Mouse (Mus musculus) heart, embryonic 10.5 days (tissue): ENCODE measurements at regions not wholly inside any gene's neighbourhood (a gene's known extent, or its start where the extent isn't known, plus 50 kb on each side); places are given as distances from the start of the nearest gene placed in this dataset.
A peak's percentile ranks its signal among the peaks of the same experiment; 100 is the strongest.
"Not testable (repeated sequence)": the region's sequence is repeated elsewhere in the genome, so short reads cannot be mapped to it uniquely, and the experiment has no call there.

ENCODE experiments used
- DNase-seq: peaks from one replicate; pipeline ENCODE4 v3.0.0-alpha.2; 2017; ENCODE audit warnings: low spot score
- H3K27ac ChIP-seq: fragments of 300-500 bp; sonication (generic); 2 replicates; pipeline ENCODE4 v1.5.1; 2016; ENCODE audit warnings: mild to moderate bottlenecking
- H3K27me3 ChIP-seq: fragments of 300-500 bp; sonication (generic); 2 replicates; pipeline ENCODE4 v1.6.1; 2016; ENCODE audit warnings: mild to moderate bottlenecking; ENCODE audit not compliant: poor library complexity, insufficient read depth, severe bottlenecking
- H3K36me3 ChIP-seq: fragments of 300-500 bp; sonication (generic); 2 replicates; pipeline ENCODE4 v1.6.1; 2016; ENCODE audit warnings: mild to moderate bottlenecking, moderate library complexity
- H3K4me1 ChIP-seq: fragments of 300-500 bp; sonication (generic); 2 replicates; pipeline ENCODE4 v1.6.1; 2016; ENCODE audit warnings: mild to moderate bottlenecking
- H3K4me3 ChIP-seq: fragments of 300-500 bp; sonication (generic); 2 replicates; pipeline ENCODE4 v1.5.1; 2016; ENCODE audit warnings: mild to moderate bottlenecking, moderate library complexity
- H3K9me3 ChIP-seq: fragments of 300-500 bp; sonication (generic); 2 replicates; pipeline ENCODE4 v1.6.1; 2016; ENCODE audit warnings: mild to moderate bottlenecking, moderate library complexity
- WGBS: fragments of 180-500 bp; shearing (Covaris S2); methylation state at CpG from one replicate; pipeline ENCODE4 v1.1.7; 2016; 5-methylcytosine and 5-hydroxymethylcytosine counted together

DNA sequence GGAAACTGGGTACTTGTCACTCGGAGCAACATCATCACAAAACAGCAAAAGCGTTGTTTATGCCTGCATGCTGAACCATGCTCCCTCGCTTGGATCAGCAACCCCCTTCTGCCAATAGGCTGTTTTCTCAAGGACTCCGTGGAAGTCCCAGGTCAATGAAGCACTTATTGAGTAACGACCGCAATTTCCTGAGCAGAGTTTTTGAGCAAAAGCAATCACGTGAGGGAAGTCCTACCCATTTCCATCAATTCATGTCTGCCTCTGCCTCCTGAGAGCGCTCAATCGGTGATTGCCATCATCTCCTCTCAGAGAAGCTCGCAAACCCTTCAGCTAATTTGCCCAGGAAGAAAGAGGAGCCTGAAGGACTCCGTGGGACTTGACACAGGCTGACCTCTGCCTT is 136.9 kb upstream of the Adamts18 start:
- WGBS, result 53% methylated on average over 11 of the region's 11 CpGs

DNA sequence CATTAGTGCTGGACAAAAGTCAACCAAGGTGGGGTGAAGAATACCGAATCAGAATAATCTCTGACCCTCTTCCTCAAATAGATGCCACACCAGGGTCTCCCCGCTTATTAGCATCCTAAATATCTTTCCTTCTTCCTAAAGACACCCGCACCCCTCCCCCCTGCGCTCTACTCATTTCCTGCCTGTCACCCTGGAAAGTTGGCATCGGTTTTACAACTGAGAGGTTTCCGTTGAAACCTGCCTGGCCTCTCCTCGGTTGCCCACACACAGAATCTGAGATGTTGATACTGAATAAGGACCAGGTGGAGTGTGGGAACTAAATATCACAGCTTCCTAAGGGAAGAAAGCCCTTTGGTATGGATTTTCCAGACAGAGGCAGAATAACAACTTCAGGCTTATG is 137.4 kb upstream of the Adamts18 start:
- H3K27me3 ChIP-seq, result peaks cover 42% of the 10 kb centered on the region
- no peak overlapping the region for H3K27ac ChIP-seq
- no peak overlapping the region for H3K4me3 ChIP-seq
- DNase-seq, result no peak
- no peaks in the 10 kb centered on the region for H3K9me3 ChIP-seq
- H3K4me1 ChIP-seq, result peaks cover 7% of the 10 kb centered on the region; the same call in 1 of the 2 replicates
- no peaks in the 10 kb centered on the region for H3K36me3 ChIP-seq
- WGBS, result 53% methylated on average over 7 of the region's 7 CpGs

More for the DNA sequence above, 136.9 kb upstream of the Adamts18 start:
- no peaks in the 10 kb centered on the region for H3K36me3 ChIP-seq
- H3K27ac ChIP-seq, result no peak overlapping the region
- peaks cover 46% of the 10 kb centered on the region for H3K27me3 ChIP-seq
- H3K9me3 ChIP-seq, result no peaks in the 10 kb centered on the region
- no peak overlapping the region for H3K4me3 ChIP-seq
- peaks cover 7% of the 10 kb centered on the region; the same call in 1 of the 2 replicates for H3K4me1 ChIP-seq
- DNase-seq, result no peak

DNA sequence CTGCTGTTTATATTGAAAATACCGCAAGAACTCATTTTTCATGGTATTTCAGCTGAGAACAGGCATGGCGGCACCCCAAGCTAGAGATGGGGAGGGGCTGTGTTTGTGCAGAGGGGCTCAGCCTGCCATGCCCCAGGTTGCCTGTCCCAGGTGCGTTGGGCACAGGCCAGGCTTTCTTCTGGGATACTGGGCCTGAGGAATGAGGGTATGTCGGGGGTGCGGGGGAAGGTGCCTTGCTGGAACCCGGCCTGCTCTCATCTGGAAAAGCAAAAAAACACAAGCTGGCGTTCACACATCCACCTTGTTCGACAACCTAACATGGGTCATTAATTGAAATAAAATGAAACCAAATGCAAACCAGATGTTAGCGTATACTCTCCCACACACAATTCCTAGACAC is 142.2 kb upstream of the Adamts18 start:
- DNase-seq, result no peak
- Histone ChIP-seq H3K36me3 (no peaks in the 10 kb centered on the region), H3K9me3 (no peaks in the 10 kb centered on the region), H3K27me3 (0 out of 2 replicates have a peak, but pooled peaks cover 3% of the 10 kb centered on the region), H3K4me3 (no peak overlapping the region), H3K4me1 (no peaks in the 10 kb centered on the region), H3K27ac (no peak overlapping the region)
- 80% methylated on average over 9 of the region's 9 CpGs for WGBS

DNA sequence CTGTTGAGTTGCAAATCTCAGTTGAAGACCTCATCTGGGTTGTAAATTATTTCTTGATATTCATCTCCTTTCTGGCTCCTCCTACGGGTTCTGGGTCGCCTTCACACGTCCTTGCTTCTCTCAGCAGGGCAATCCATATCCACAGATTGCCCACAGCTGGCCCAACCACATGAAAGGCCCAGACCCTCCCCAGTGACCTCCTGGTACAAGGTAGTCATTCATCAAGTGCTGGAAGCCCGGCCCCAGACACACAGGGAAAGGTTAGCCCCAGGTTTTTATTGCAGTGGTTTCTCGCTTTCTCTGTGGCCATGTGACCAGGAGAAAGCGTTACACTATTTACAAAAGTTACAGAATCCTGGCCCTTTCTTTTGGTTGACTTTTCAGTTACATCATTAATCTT is 134.5 kb upstream of the Nudt7 start:
- Histone ChIP-seq H3K9me3 (no peaks in the 10 kb centered on the region), H3K36me3 (no peaks in the 10 kb centered on the region), H3K4me1 (no peaks in the 10 kb centered on the region), H3K27ac (no peak overlapping the region), H3K27me3 (no peaks in the 10 kb centered on the region), H3K4me3 (no peak overlapping the region)
- WGBS, result 42% methylated on average over 6 of the region's 6 CpGs
- no peak for DNase-seq

DNA sequence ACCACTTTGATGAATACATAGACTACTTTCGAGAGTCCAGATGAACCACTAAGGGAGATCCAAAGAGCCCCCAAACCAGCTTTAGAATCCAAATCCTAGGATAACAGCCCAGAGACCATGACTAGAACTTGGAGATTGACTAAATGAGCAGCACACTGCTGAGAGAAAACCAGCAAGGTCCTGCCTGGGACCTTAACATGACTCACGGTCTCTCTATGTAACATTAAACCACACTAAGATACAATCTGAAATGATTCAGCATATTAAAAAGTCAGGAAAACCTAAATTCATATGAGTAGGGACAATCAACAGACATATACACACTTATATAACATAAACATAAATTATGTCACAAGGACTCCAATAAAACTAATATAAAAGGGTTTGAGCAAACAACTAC is 131.7 kb upstream of the Nudt7 start:
- Histone ChIP-seq H3K4me1 (no peaks in the 10 kb centered on the region), H3K27ac (no peak overlapping the region), H3K27me3 (no peaks in the 10 kb centered on the region), H3K9me3 (no peaks in the 10 kb centered on the region), H3K36me3 (no peaks in the 10 kb centered on the region), H3K4me3 (no peak overlapping the region)
- 84% methylated on average over 2 of the region's 2 CpGs for WGBS
- DNase-seq, result no peak

DNA sequence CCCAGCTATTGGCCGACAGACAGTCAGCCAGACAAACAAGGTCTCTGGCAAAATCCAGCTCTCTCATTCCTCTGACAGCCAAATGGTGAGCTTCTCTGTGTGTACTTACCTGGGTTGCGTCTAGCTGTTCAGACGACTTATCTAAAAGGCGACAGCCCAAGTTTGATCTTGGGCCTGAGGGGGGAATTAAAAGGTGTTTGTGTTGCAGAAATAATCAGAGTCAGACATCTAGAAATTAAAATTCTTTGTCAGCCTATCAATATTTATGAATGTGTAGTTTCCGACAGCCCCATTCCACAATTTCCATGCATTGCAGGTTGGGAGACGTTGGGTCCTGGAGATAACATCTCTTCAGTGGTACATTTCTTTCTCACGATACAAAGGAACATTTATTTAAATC is 128.9 kb upstream of the Nudt7 start:
- Histone ChIP-seq H3K4me1 (no peaks in the 10 kb centered on the region), H3K27ac (no peak overlapping the region), H3K9me3 (no peaks in the 10 kb centered on the region), H3K4me3 (no peak overlapping the region), H3K27me3 (no peaks in the 10 kb centered on the region), H3K36me3 (no peaks in the 10 kb centered on the region)
- WGBS, result 79% methylated on average over 7 of the region's 7 CpGs
- no peak for DNase-seq

DNA sequence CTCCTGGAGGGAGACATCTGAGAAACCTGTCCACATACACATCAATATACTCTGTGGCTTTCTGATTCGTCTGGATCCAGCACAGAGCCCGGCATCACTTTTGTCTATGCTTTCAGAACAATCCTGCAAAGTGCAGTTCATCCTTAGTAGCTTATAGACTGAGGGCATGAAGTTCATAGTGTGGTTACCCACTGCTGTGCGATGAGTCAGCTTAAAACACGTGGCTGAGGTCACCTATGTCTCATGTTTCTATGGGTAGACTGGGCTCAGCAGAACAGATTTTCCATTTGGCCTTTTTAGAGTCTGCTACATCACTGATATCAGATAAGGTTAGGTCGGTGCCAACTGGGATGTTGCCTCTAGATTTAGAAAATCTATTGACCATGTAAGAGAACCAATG is 126.8 kb upstream of the Nudt7 start:
- Histone ChIP-seq H3K27me3 (no peaks in the 10 kb centered on the region), H3K4me1 (no peaks in the 10 kb centered on the region), H3K4me3 (no peak overlapping the region), H3K9me3 (no peaks in the 10 kb centered on the region), H3K36me3 (no peaks in the 10 kb centered on the region), H3K27ac (no peak overlapping the region)
- WGBS, result 73% methylated on average over 5 of the region's 5 CpGs
- no peak for DNase-seq

DNA sequence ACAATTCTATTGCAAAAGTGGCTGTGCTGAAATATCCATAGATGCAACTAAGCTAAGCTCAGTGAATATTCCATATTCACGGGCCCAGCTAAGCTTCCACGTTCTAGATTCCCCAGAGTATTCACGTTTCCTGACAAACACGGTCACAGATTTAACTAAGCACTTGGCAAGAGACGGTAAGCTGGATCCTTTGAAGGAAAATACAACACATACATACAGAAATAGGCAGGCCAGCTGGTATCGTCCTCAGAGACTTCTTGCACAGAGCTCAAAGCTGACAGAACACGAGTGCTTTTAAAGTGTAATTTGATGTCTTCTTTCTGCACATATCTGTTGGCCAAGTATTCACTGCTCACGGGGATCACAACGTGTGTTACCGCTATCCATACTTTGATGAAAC is 126.3 kb upstream of the Nudt7 start:
- H3K36me3 ChIP-seq, result no peaks in the 10 kb centered on the region
- no peaks in the 10 kb centered on the region for H3K9me3 ChIP-seq
- H3K4me1 ChIP-seq, result no peaks in the 10 kb centered on the region
- H3K27ac ChIP-seq, result no peak overlapping the region
- no peak overlapping the region for H3K4me3 ChIP-seq
- H3K27me3 ChIP-seq, result no peaks in the 10 kb centered on the region
- 82% methylated on average over 10 of the region's 10 CpGs for WGBS
- DNase-seq, result no peak

DNA sequence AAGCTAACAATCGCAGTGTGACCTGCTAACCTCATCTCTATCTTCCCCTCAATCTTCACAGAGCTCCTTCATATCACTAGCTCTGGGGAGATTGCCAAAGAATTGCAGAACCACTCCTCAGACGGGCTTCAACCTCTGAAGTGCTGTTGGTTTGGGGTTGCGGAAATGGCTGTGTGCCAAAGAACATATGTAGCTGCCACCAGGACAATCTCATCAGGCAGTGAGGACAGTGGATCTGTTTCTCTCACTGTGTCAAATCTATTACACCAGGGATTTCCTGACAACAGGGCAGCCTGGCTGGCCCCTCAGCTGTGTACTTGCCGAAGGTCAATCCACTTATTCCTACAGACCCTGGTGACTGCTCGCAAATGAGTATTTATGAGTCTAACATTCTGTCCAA is 115.0 kb upstream of the Nudt7 start:
- WGBS, result 21% methylated on average over 5 of the region's 5 CpGs
- H3K27ac ChIP-seq, result peak overlapping the region; percentile 56; the same call in 1 of the 2 replicates
- no peak overlapping the region for H3K4me3 ChIP-seq
- peak; percentile 88 for DNase-seq
- H3K27me3 ChIP-seq, result no peaks in the 10 kb centered on the region; the same call in 1 of the 2 replicates
- no peaks in the 10 kb centered on the region for H3K9me3 ChIP-seq
- H3K36me3 ChIP-seq, result no peaks in the 10 kb centered on the region
- peaks cover 15% of the 10 kb centered on the region for H3K4me1 ChIP-seq

DNA sequence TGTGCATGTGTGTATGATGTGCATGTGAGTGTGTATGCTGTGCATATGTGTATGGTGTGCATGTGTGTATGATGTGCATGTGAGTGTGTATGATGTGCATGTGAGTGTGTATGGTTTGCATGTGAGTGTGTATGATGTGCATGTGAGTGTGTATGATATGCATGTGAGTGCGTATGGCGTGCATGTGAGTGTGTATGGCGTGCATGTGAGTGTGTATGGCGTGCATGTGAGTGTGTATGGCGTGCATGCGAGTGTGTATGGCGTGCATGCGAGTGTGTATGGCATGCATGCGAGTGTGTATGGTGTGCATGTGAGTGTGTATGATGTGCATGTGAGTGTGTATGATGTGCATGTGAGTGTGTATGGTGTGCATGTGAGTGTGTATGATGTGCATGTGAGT is 103.2 kb upstream of the Nudt7 start:
- H3K4me1 ChIP-seq, H3K27me3 ChIP-seq, H3K36me3 ChIP-seq, H3K27ac ChIP-seq, DNase-seq, H3K9me3 ChIP-seq, H3K4me3 ChIP-seq: not testable (repeated sequence)
- 88% methylated on average over 9 of the region's 9 CpGs for WGBS

DNA sequence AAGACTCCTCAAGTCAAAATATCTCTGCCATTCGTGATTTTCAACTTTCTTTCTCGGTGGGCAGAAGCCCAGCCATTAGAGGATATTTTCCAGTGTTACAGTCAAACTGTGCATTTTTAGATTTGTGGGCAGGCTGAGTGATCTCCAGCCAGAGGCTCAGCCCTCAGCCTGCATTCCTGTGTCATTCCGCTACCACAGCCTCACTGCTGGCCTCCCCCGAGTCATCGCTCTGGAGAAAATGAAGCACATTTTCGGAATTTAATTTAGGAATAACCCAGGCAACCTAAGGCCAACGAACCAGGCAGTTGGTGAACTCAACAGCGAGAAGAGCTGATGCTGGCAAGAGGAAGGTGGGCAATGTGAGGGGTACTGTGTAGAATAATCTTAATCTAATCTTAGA is 80.9 kb upstream of the Nudt7 start:
- DNase-seq, result no peak
- no peaks in the 10 kb centered on the region for H3K9me3 ChIP-seq
- no peaks in the 10 kb centered on the region for H3K36me3 ChIP-seq
- no peaks in the 10 kb centered on the region for H3K4me1 ChIP-seq
- WGBS, result 77% methylated on average over 8 of the region's 8 CpGs
- H3K27me3 ChIP-seq, result no peaks in the 10 kb centered on the region
- no peak overlapping the region for H3K27ac ChIP-seq
- H3K4me3 ChIP-seq, result no peak overlapping the region

DNA sequence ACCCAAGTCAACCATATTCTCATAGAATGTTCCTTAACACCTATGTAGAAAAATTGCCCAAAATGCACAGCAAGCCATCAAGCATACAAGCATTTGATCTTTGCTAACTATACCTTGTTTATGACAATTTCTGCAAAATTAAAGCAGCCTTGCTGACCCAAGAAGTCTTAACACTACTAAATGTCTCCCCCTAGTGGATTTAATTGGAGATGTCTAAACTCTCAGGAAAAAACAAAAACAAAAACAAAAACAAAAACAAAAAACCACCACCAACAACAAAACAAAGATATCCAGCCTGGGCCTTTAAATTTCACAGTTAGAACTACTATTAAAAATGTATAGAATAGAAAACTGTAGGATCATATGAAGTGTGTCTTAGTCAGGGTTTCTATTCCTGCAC is 69.8 kb upstream of the Nudt7 start:
- H3K36me3 ChIP-seq, result no peaks in the 10 kb centered on the region
- no peaks in the 10 kb centered on the region for H3K4me1 ChIP-seq
- no peak overlapping the region for H3K4me3 ChIP-seq
- H3K27me3 ChIP-seq, result no peaks in the 10 kb centered on the region
- no peaks in the 10 kb centered on the region for H3K9me3 ChIP-seq
- H3K27ac ChIP-seq, result no peak overlapping the region
- no peak for DNase-seq

DNA sequence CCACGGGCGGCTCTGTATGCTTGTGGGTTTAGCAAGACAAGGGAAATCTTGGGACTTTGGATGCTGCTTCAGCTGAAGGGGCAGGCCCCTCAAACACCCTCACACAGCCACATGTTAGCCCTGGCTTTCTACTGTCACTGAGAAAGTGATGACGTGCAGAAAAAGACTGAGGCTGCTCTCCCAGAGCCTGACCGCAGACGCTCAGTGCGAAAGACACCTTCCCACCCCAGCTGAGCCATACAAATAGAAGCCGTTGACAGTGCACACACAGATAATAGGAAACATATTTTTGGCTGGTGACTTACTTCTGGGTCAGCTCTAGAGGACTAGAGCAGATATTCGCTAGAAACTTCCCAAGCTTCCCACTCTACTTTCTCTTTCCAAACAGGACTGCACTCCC is 61.0 kb upstream of the Nudt7 start:
- DNase-seq, result peak; percentile 76
- WGBS, result 56% methylated on average over 8 of the region's 8 CpGs
- Histone ChIP-seq H3K36me3 (no peaks in the 10 kb centered on the region), H3K4me1 (no peaks in the 10 kb centered on the region), H3K27me3 (no peaks in the 10 kb centered on the region), H3K4me3 (no peak overlapping the region), H3K27ac (no peak overlapping the region), H3K9me3 (no peaks in the 10 kb centered on the region)

DNA sequence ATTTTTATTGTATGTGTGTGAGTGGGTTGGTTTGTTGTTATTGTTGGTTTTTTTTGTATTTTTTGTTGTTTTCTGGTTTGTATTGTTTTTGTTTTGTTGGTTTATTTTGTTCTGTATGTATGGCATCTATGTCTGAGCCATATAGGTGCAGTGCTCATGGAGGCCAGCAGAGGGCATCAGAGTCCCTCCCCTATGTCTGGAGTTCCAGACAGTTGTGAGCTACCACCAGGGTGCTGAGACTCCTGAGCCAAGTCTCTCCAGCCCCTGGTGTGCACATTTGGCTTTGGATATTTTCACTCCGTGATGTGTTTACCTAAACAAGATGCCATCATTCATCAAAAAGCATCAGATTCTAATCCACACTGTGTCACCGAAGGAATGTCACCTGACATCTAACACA is 59.2 kb upstream of the Nudt7 start:
- WGBS, result 80% methylated on average over 2 of the region's 2 CpGs
- no peak for DNase-seq
- Histone ChIP-seq H3K4me3 (no peak overlapping the region), H3K4me1 (no peaks in the 10 kb centered on the region), H3K27ac (no peak overlapping the region), H3K27me3 (no peaks in the 10 kb centered on the region), H3K36me3 (no peaks in the 10 kb centered on the region), H3K9me3 (no peaks in the 10 kb centered on the region)
